Mouse (Mus musculus) G1E (cell line): ENCODE results near the gene Alkbh5.

ENCODE experiments used
- CTCF ChIP-seq: IDR thresholded peaks from 2 replicates; pipeline ENCODE4 v1.5.1; 2012; ENCODE audit warnings: low read depth, low read length, inconsistent platforms, mixed read lengths
- GATA1 ChIP-seq: IDR thresholded peaks from 2 replicates; pipeline ENCODE4 v1.6.1; 2012; ENCODE audit warnings: borderline replicate concordance, low read length, inconsistent platforms, mixed read lengths
- POLR2AphosphoS5 ChIP-seq: IDR thresholded peaks from 2 replicates; pipeline ENCODE4 v1.6.1; 2012; ENCODE audit warnings: low read depth, low read length, inconsistent platforms; ENCODE audit not compliant: insufficient replicate concordance
- TAL1 ChIP-seq: conservative IDR thresholded peaks from 2 replicates; pipeline ENCODE4 v1.6.1; 2012; ENCODE audit warnings: low read depth, low read length, inconsistent platforms, mixed read lengths

GRCm38 (mm10) chr11:60514941-60515340 is 21.2 kb upstream of the Alkbh5 start:
- no peak for TF ChIP-seq TAL1
- TF ChIP-seq CTCF, result no peak
- TF ChIP-seq GATA1, result no peak
- no peak for TF ChIP-seq POLR2AphosphoS5
